In genomic region chr19:6503926-6504655, GRCm38 (mm10) we compare ENCODE assay signal across 8 mouse cellular contexts. TPM values are rescaled to one million over a fixed set of nuclear protein-coding genes. Genes with fewer than 3 reads are reported as not detected.
DNase-seq lines count a peak whose midpoint lies in the region; ATAC-seq and TF ChIP-seq lines count a peak whose summit lies in the region.
"Had no signal": no experiment of that assay in that cellular context is flagged by ENCODE, and none has a peak within 500 bp of the region (broad histone marks: within the 10 kb centered on the region; RNA-seq: fewer than 3 reads in every experiment).

No protein-coding gene starts in this region.

- no peak for DNase-seq in lung, postnatal 36 days
- peak; percentile 59 to 68 for DNase-seq in adrenal gland, postnatal 36 days
- peak; percentile 62 to 64 for DNase-seq in frontal cortex, postnatal 10 days (ENCODE audit: low spot score in 2 of 2)
- peak; percentile 83 for DNase-seq in right cerebral cortex, adult 18-20 months
- no peak for DNase-seq in thymus, adult 2 months
- DNase-seq in thymus, postnatal 0 days (ENCODE audit: low spot score) = no peak

- no peaks in the 10 kb centered on the region for H3K36me3 ChIP-seq in lung, embryonic 15.5 days
- H3K36me3 ChIP-seq in thymus, adult 2 months (ENCODE audit: control insufficient read depth, insufficient read depth, low read length) = no peaks in the 10 kb centered on the region

- peaks cover 18% of the 10 kb centered on the region for H3K4me1 ChIP-seq in lung, embryonic 15.5 days
- H3K4me1 ChIP-seq in thymus, adult 2 months (replicated peaks; ENCODE audit: control insufficient read depth, insufficient read depth, low read length) = peaks cover 3% of the 10 kb centered on the region

- H3K27me3 ChIP-seq in lung, embryonic 15.5 days = peaks cover 73% of the 10 kb centered on the region
- peaks cover 18% of the 10 kb centered on the region; the same call in 1 of the 2 replicates for H3K27me3 ChIP-seq in thymus, adult 2 months (ENCODE audit: control insufficient read depth, insufficient read depth, low read length)

- H3K4me2 ChIP-seq in lung, embryonic 15.5 days = no peak overlapping the region

- H3K9ac ChIP-seq in lung, embryonic 15.5 days = no peak overlapping the region

- 0 out of 2 replicates have a peak, but pooled peaks have one; percentile 43 for ATAC-seq in lung, embryonic 15.5 days (ENCODE audit: borderline replicate concordance, extremely low read depth, low FRiP score, low TSS enrichment)

- H3K4me3 ChIP-seq in lung, embryonic 15.5 days = no peak overlapping the region
- H3K4me3 ChIP-seq in thymus, adult 2 months (ENCODE audit: control insufficient read depth, insufficient read depth, low read length) = no peak overlapping the region

- TF ChIP-seq CTCF in thymus, adult 2 months (IDR thresholded peaks at IDR 0.05; ENCODE audit: borderline replicate concordance, control insufficient read depth, extremely low read depth, insufficient read depth, low read length, poor library complexity) = no peak

- no peaks in the 10 kb centered on the region for H3K9me3 ChIP-seq in lung, embryonic 15.5 days

- 14% methylated on average over 13 of the region's 16 CpGs for WGBS in lung, embryonic 15.5 days
- WGBS in thymus, adult 2 months = 20% methylated on average over 16 of the region's 16 CpGs

- TF ChIP-seq POLR2A in thymus, adult 2 months (IDR thresholded peaks at IDR 0.05; ENCODE audit: control insufficient read depth, extremely low read depth, insufficient read depth, low read length, poor library complexity) = no peak

- no peak overlapping the region for H3K27ac ChIP-seq in lung, embryonic 15.5 days
- no peak overlapping the region for H3K27ac ChIP-seq in thymus, adult 2 months (ENCODE audit: control insufficient read depth, insufficient read depth, low read length)

RNA-seq across cellular contexts. Expression of gene Slc22a12, which starts 38.7 kb away (rescaled TPM):
- 0.11 TPM in 1 of 2 replicates, not detected in the other for polyA plus RNA-seq in lung, embryonic 15.5 days (2015; fragmentation: Nextera tagmentation; extraction: Ambion mirVana)
- total RNA-seq in adrenal gland, postnatal 36 days (2021) = under 1 TPM in 1 of 2 experiments, not detected in 1; 0.20 TPM
- polyA plus RNA-seq in thymus, adult 2 months (2012; rRNA removed) = 0.19 and 0.74 TPM in 2 replicates
- polyA plus RNA-seq in thymus, postnatal 0 days (2015; fragmentation: Nextera tagmentation; extraction: Ambion mirVana) = not detected in 2 replicates
- total RNA-seq: hematopoietic stem cell, adult 5-6 weeks had no signal

Comparison
In these comparisons a context has a peak if more than half of its experiments do, and no peak if none do; other contexts are left out.
1. DNase-seq: peak in adrenal gland, postnatal 36 days (2 of 2), frontal cortex, postnatal 10 days (2 of 2) and right cerebral cortex, adult 18-20 months (single experiment); none in lung, postnatal 36 days (single experiment), thymus, adult 2 months (single experiment) and thymus, postnatal 0 days (single experiment).